Mouse (Mus musculus): ENCODE measurements around the gene Pygo1. TPM values are rescaled to one million over a fixed set of nuclear protein-coding genes. Genes with fewer than 3 reads are reported as not detected.

Pygo1 gene
- total and polyA plus RNA-seq, 3 experiments: not detected

DNA sequence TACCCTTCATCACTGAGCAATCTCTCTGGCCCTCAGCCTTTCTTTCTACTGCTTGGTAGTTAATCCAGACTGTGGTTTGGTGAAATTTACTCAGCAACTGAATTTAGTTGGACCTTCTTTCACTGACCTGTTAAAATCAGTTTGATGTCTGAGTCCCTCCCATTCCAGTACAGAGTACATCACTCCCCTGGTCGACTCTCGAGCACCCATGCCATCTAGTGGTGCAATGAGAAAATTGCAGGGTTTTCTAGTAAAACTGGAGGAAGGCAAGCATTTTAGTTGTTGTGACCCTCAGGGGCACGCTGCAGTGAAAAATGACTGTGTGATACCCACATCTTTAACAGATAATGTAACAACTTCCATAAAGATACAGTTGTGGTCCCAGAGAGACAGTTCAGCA lies 41.5 kb upstream of the Pygo1 start:
- no peaks in the 10 kb centered on the region for H3K9me3 ChIP-seq (replicated peaks; ENCODE audit: low read length)
- in situ Hi-C loops (cut with MboI; ENCODE audit: low pct_ligation_motif_present, low pct_unique_long_range_greater_than_20kb, low sequenced_read_pairs) (no loop called here), dilution Hi-C loops (cut with MboI; ENCODE audit: extremely low pct_ligation_motif_present, extremely low pct_unique_long_range_greater_than_20kb, low sequenced_read_pairs) (no loop called here)
- no peak overlapping the region for H3K9ac ChIP-seq (ENCODE audit: insufficient read depth, low read depth)
- peak; percentile 59 for DNase-seq (ENCODE audit: extremely low read depth)
- no peaks in the 10 kb centered on the region for H3K4me1 ChIP-seq (ENCODE audit: control insufficient read depth in 1 of 2, insufficient read depth in 2 of 2)
- no peaks in the 10 kb centered on the region for H3K27me3 ChIP-seq (replicated peaks)
- H3K27ac ChIP-seq (ENCODE audit: insufficient read depth, low read depth): no peak overlapping the region
- H3K4me3 ChIP-seq (replicated peaks in 1 of 3; ENCODE audit: low read depth in 2 of 3, low read length in 2 of 3, poor library complexity in 1 of 3): no peak overlapping the region
- H3K4me2 ChIP-seq (ENCODE audit: insufficient read depth, low read depth, poor library complexity, severe bottlenecking): no peak overlapping the region
- 0 out of 2 replicates have a peak, but pooled peaks have one; percentile 16 for TF ChIP-seq MEF2A (IDR thresholded peaks at IDR 0.05; ENCODE audit: borderline replicate concordance, low read depth, low read length)
- TF ChIP-seq RAD21 (IDR thresholded peaks at IDR 0.05; ENCODE audit: low read depth, low read length): peak; percentile 89
- TF ChIP-seq MAZ (IDR thresholded peaks at IDR 0.05; ENCODE audit: low read depth, low read length): no peak
- peak; percentile 11; the same call in 1 of the 2 replicates for TF ChIP-seq ZC3H11A (IDR thresholded peaks at IDR 0.05; ENCODE audit: low read depth, low read length)
- no peak for TF ChIP-seq CHD1 (IDR thresholded peaks at IDR 0.05; ENCODE audit: low read depth, low read length)
- peak; percentile 90 for TF ChIP-seq CTCF (conservative IDR thresholded peaks at IDR 0.05 in 1 of 2, IDR thresholded peaks at IDR 0.05 in 1 of 2; ENCODE audit: low read depth in 2 of 2, low read length in 2 of 2)
- peak; percentile 86 for TF ChIP-seq SMC3 (IDR thresholded peaks at IDR 0.05; ENCODE audit: low read depth, low read length)
- no peak for TF ChIP-seq IRF4 (IDR thresholded peaks at IDR 0.05; ENCODE audit: low read depth, low read length)
- TF ChIP-seq MAFK (IDR thresholded peaks at IDR 0.05; ENCODE audit: insufficient replicate concordance, low read length): no peak
- no peaks in the 10 kb centered on the region for H3K79me2 ChIP-seq (replicated peaks; ENCODE audit: control insufficient read depth, extremely low read depth, insufficient read depth, poor library complexity, severe bottlenecking)
- H3K36me3 ChIP-seq (replicated peaks in 1 of 2; ENCODE audit: control insufficient read depth in 1 of 2, insufficient read depth in 1 of 2, low read length in 1 of 2): no peaks in the 10 kb centered on the region

GRCm38 (mm10) chr9:72889777-72890176 lies 35.7 kb upstream of the Pygo1 start:
- in situ Hi-C loops (cut with MboI; ENCODE audit: low pct_ligation_motif_present, low pct_unique_long_range_greater_than_20kb, low sequenced_read_pairs): no loop called here
- Histone ChIP-seq H3K36me3 (replicated peaks in 1 of 2; ENCODE audit: control insufficient read depth in 1 of 2, insufficient read depth in 1 of 2, low read length in 1 of 2) (no peaks in the 10 kb centered on the region), H3K27ac (ENCODE audit: insufficient read depth, low read depth) (no peak overlapping the region), H3K9me3 (replicated peaks; ENCODE audit: low read length) (peaks cover under 1% of the 10 kb centered on the region), H3K79me2 (replicated peaks; ENCODE audit: control insufficient read depth, extremely low read depth, insufficient read depth, poor library complexity, severe bottlenecking) (no peaks in the 10 kb centered on the region), H3K4me1 (ENCODE audit: control insufficient read depth in 1 of 2, insufficient read depth in 2 of 2) (no peaks in the 10 kb centered on the region), H3K4me3 (replicated peaks in 1 of 3; ENCODE audit: low read depth in 2 of 3, low read length in 2 of 3, poor library complexity in 1 of 3) (no peak overlapping the region), H3K27me3 (replicated peaks) (no peaks in the 10 kb centered on the region), H3K9ac (ENCODE audit: insufficient read depth, low read depth) (no peak overlapping the region), H3K4me2 (ENCODE audit: insufficient read depth, low read depth, poor library complexity, severe bottlenecking) (no peak overlapping the region)
- no peak for TF ChIP-seq CHD1 (IDR thresholded peaks at IDR 0.05; ENCODE audit: low read depth, low read length)
- peak; percentile 22 for TF ChIP-seq SMC3 (IDR thresholded peaks at IDR 0.05; ENCODE audit: low read depth, low read length)
- TF ChIP-seq BHLHE40 (IDR thresholded peaks at IDR 0.05; ENCODE audit: low read depth, low read length): no peak
- peak; percentile 46 for TF ChIP-seq RAD21 (IDR thresholded peaks at IDR 0.05; ENCODE audit: low read depth, low read length)
- peak in 1 of 2 experiments; percentile 67; a peak in 3 of 4 replicates for TF ChIP-seq CTCF (conservative IDR thresholded peaks at IDR 0.05 in 1 of 2, IDR thresholded peaks at IDR 0.05 in 1 of 2; ENCODE audit: low read depth in 2 of 2, low read length in 2 of 2)
- peak; percentile 32 for DNase-seq (ENCODE audit: extremely low read depth)
- dilution Hi-C loops (cut with MboI; ENCODE audit: extremely low pct_ligation_motif_present, extremely low pct_unique_long_range_greater_than_20kb, low sequenced_read_pairs): no loop called here

DNA sequence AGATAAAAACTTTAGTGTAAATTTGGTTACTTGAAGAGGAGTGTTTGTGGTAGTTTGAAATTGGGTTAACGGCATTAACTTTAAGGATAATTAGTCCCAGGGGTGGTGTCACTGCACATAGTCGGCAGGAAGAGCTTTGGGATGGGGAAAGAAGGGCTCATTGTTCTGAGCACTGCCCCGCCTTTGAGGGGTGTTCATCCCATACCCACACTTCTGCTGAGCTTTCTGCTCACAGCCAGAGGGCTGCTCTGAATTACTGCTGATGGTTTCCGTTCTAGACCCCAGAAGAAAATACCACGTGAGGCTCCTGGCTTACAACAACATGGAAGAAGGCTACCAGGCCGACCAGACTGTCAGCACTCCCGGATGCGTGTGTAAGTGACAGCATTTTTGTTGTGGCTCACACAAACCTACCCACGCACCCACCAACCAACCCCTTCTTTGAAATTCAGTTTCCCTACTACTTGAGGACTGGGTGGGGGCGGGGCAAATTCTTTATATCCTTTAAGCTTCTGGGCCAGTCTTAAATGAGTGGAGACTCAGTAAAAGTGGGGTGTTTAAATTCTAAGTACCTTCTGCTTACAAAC lies 34.9 kb upstream of the Pygo1 start:
- Histone ChIP-seq H3K27me3 (replicated peaks) (no peaks in the 10 kb centered on the region), H3K79me2 (replicated peaks; ENCODE audit: control insufficient read depth, extremely low read depth, insufficient read depth, poor library complexity, severe bottlenecking) (no peaks in the 10 kb centered on the region), H3K36me3 (replicated peaks in 1 of 2; ENCODE audit: control insufficient read depth in 1 of 2, insufficient read depth in 1 of 2, low read length in 1 of 2) (no peaks in the 10 kb centered on the region), H3K9me3 (replicated peaks; ENCODE audit: low read length) (peaks cover 5% of the 10 kb centered on the region), H3K4me3 (replicated peaks in 1 of 3; ENCODE audit: low read depth in 2 of 3, low read length in 2 of 3, poor library complexity in 1 of 3) (no peak overlapping the region), H3K4me2 (ENCODE audit: insufficient read depth, low read depth, poor library complexity, severe bottlenecking) (no peak overlapping the region), H3K4me1 (ENCODE audit: control insufficient read depth in 1 of 2, insufficient read depth in 2 of 2) (no peaks in the 10 kb centered on the region), H3K27ac (ENCODE audit: insufficient read depth, low read depth) (no peak overlapping the region), H3K9ac (ENCODE audit: insufficient read depth, low read depth) (no peak overlapping the region)
- dilution Hi-C loops (cut with MboI; ENCODE audit: extremely low pct_ligation_motif_present, extremely low pct_unique_long_range_greater_than_20kb, low sequenced_read_pairs) (no loop called here), in situ Hi-C loops (cut with MboI; ENCODE audit: low pct_ligation_motif_present, low pct_unique_long_range_greater_than_20kb, low sequenced_read_pairs) (no loop called here)
- DNase-seq (ENCODE audit: extremely low read depth): no peak
- no peak for TF ChIP-seq CTCF (conservative IDR thresholded peaks at IDR 0.05 in 1 of 2, IDR thresholded peaks at IDR 0.05 in 1 of 2; ENCODE audit: low read depth in 2 of 2, low read length in 2 of 2)
- no peak for TF ChIP-seq MYC (IDR thresholded peaks at IDR 0.05; ENCODE audit: low read depth, low read length)
- TF ChIP-seq UBTF (IDR thresholded peaks at IDR 0.05; ENCODE audit: low read depth, low read length): no peak
- TF ChIP-seq BHLHE40 (IDR thresholded peaks at IDR 0.05; ENCODE audit: low read depth, low read length): no peak
- no peak for TF ChIP-seq RAD21 (IDR thresholded peaks at IDR 0.05; ENCODE audit: low read depth, low read length)
- no peak for TF ChIP-seq E2F4 (IDR thresholded peaks at IDR 0.05; ENCODE audit: insufficient replicate concordance, low read depth, low read length)
- TF ChIP-seq USF1 (IDR thresholded peaks at IDR 0.05; ENCODE audit: low read depth, low read length): no peak
- TF ChIP-seq TBP (conservative IDR thresholded peaks at IDR 0.05; ENCODE audit: low read depth, low read length): no peak
- no peak for TF ChIP-seq NELFE (IDR thresholded peaks at IDR 0.05; ENCODE audit: low read depth, low read length)
- no peak for TF ChIP-seq MAX (IDR thresholded peaks at IDR 0.05; ENCODE audit: low read length)
- TF ChIP-seq MEF2A (IDR thresholded peaks at IDR 0.05; ENCODE audit: borderline replicate concordance, low read depth, low read length): no peak
- no peak for TF ChIP-seq JUN (IDR thresholded peaks at IDR 0.05; ENCODE audit: insufficient read depth, low read depth, low read length)
- TF ChIP-seq IRF4 (IDR thresholded peaks at IDR 0.05; ENCODE audit: low read depth, low read length): no peak
- no peak for TF ChIP-seq CHD2 (IDR thresholded peaks at IDR 0.05; ENCODE audit: low read length)
- TF ChIP-seq SMC3 (IDR thresholded peaks at IDR 0.05; ENCODE audit: low read depth, low read length): no peak
- TF ChIP-seq MXI1 (IDR thresholded peaks at IDR 0.05; ENCODE audit: low read depth, low read length): no peak
- no peak for TF ChIP-seq RCOR1 (conservative IDR thresholded peaks at IDR 0.05; ENCODE audit: low read depth, low read length)
